Mouse (Mus musculus): ENCODE measurements around the gene Ccdc88b. TPM values are rescaled to one million over a fixed set of nuclear protein-coding genes. Genes with fewer than 3 reads are reported as not detected.

The Ccdc88b gene
- polyA plus RNA-seq, 1 experiment from 2014 or later, result 0.47 TPM

- Histone ChIP-seq H3K36me3 (peaks cover 14% of the 10 kb centered on the region), H3K4me2 (no peak overlapping the region), H3K9ac (no peak overlapping the region), H3K27me3 (replicated peaks) (peaks cover 72% of the 10 kb centered on the region), H3K9me3 (replicated peaks) (no peaks in the 10 kb centered on the region), H3K27ac (ENCODE audit: poor library complexity, severe bottlenecking) (no peak overlapping the region), H3K4me1 (replicated peaks) (peaks cover 13% of the 10 kb centered on the region), H3K4me3 (no peak overlapping the region)
- ATAC-seq (ENCODE audit: insufficient number of reproducible peaks, low FRiP score), result no peak
- WGBS, result 53% methylated on average over 1 of the region's 1 CpGs
Observed at GRCm38 (mm10) chr19:6842353-6842752, 15.7 kb downstream of the Ccdc88b start.

- ATAC-seq (ENCODE audit: insufficient number of reproducible peaks, low FRiP score), result no peak
- Histone ChIP-seq H3K27ac (ENCODE audit: poor library complexity, severe bottlenecking) (no peak overlapping the region), H3K36me3 (peaks cover 25% of the 10 kb centered on the region), H3K4me1 (replicated peaks) (peaks cover 13% of the 10 kb centered on the region), H3K4me3 (no peak overlapping the region), H3K4me2 (peak overlapping the region; percentile 96), H3K9me3 (replicated peaks) (no peaks in the 10 kb centered on the region), H3K9ac (no peak overlapping the region), H3K27me3 (replicated peaks) (peaks cover 71% of the 10 kb centered on the region)
- WGBS, result 24% methylated on average over 3 of the region's 3 CpGs
Observed at GRCm38 (mm10) chr19:6841292-6841597, 16.8 kb downstream of the Ccdc88b start.

- Histone ChIP-seq H3K9me3 (replicated peaks) (no peaks in the 10 kb centered on the region), H3K27ac (ENCODE audit: poor library complexity, severe bottlenecking) (no peak within 1 kb of the TSS), H3K9ac (peak within 1 kb of the TSS; percentile 82), H3K4me3 (peak within 1 kb of the TSS; percentile 75), H3K4me2 (peak within 1 kb of the TSS; percentile 96), H3K4me1 (replicated peaks) (peaks cover 13% of the 10 kb centered on the region), H3K36me3 (peaks cover 25% of the 10 kb centered on the region), H3K27me3 (replicated peaks) (peaks cover 66% of the 10 kb centered on the region)
- 2% methylated on average over 38 of the region's 44 CpGs for WGBS
- peak; percentile 85 for ATAC-seq (ENCODE audit: insufficient number of reproducible peaks, low FRiP score)
Observed at GRCm38 (mm10) chr19:6840475-6841291, 17.3 kb downstream of the Ccdc88b start, which contains the start of gene Rps6ka4. Gene Rps6ka4 (minus strand): TSS chr19:6840636.

- H3K36me3 ChIP-seq, result peaks cover 27% of the 10 kb centered on the region
- H3K4me2 ChIP-seq, result peak overlapping the region; percentile 96
- no peak overlapping the region for H3K27ac ChIP-seq (ENCODE audit: poor library complexity, severe bottlenecking)
- peak; percentile 44 for ATAC-seq (ENCODE audit: insufficient number of reproducible peaks, low FRiP score)
- H3K9me3 ChIP-seq (replicated peaks), result no peaks in the 10 kb centered on the region
- 2% methylated on average over 46 of the region's 46 CpGs for WGBS
- H3K4me3 ChIP-seq, result peak overlapping the region; percentile 75
- H3K9ac ChIP-seq, result peak overlapping the region; percentile 82
- H3K27me3 ChIP-seq (replicated peaks), result peaks cover 67% of the 10 kb centered on the region
- H3K4me1 ChIP-seq (replicated peaks), result peaks cover 13% of the 10 kb centered on the region
Observed at GRCm38 (mm10) chr19:6839615-6840474, 18.2 kb downstream of the Ccdc88b start.

GRCm38 (mm10) chr19:6832363-6832762 lies 25.6 kb downstream of the Ccdc88b start:
- Histone ChIP-seq H3K36me3 (peaks cover 51% of the 10 kb centered on the region), H3K27ac (ENCODE audit: poor library complexity, severe bottlenecking) (no peak overlapping the region), H3K4me2 (no peak overlapping the region), H3K27me3 (replicated peaks) (peaks cover 75% of the 10 kb centered on the region), H3K9me3 (replicated peaks) (no peaks in the 10 kb centered on the region), H3K4me3 (no peak overlapping the region), H3K9ac (no peak overlapping the region), H3K4me1 (replicated peaks) (peaks cover 16% of the 10 kb centered on the region)
- WGBS, result 81% methylated on average over 8 of the region's 8 CpGs
- no peak for ATAC-seq (ENCODE audit: insufficient number of reproducible peaks, low FRiP score)

- Histone ChIP-seq H3K4me2 (peak overlapping the region; percentile 50), H3K27me3 (replicated peaks) (peaks cover 66% of the 10 kb centered on the region), H3K4me1 (replicated peaks) (peaks cover 16% of the 10 kb centered on the region), H3K4me3 (peak overlapping the region; percentile 0; the same call in 1 of the 2 replicates), H3K36me3 (peaks cover 41% of the 10 kb centered on the region), H3K9me3 (replicated peaks) (no peaks in the 10 kb centered on the region), H3K27ac (ENCODE audit: poor library complexity, severe bottlenecking) (no peak overlapping the region), H3K9ac (no peak overlapping the region)
- no peak for ATAC-seq (ENCODE audit: insufficient number of reproducible peaks, low FRiP score)
- 24% methylated on average over 17 of the region's 17 CpGs for WGBS
Observed at GRCm38 (mm10) chr19:6831331-6831730, 26.7 kb downstream of the Ccdc88b start.

- no peak for ATAC-seq (ENCODE audit: insufficient number of reproducible peaks, low FRiP score)
- Histone ChIP-seq H3K9ac (no peak overlapping the region), H3K27ac (ENCODE audit: poor library complexity, severe bottlenecking) (no peak overlapping the region), H3K27me3 (replicated peaks) (peaks cover 68% of the 10 kb centered on the region), H3K4me3 (peak overlapping the region; percentile 17), H3K4me2 (peak overlapping the region; percentile 50), H3K9me3 (replicated peaks) (no peaks in the 10 kb centered on the region), H3K4me1 (replicated peaks) (peaks cover 16% of the 10 kb centered on the region), H3K36me3 (peaks cover 41% of the 10 kb centered on the region)
- WGBS, result 17% methylated on average over 38 of the region's 38 CpGs
Observed at GRCm38 (mm10) chr19:6830556-6831316, 27.3 kb downstream of the Ccdc88b start.

GRCm38 (mm10) chr19:6829870-6830555 lies 28.0 kb downstream of the Ccdc88b start:
- WGBS, result 7% methylated on average over 48 of the region's 48 CpGs
- H3K36me3 ChIP-seq, result peaks cover 40% of the 10 kb centered on the region
- peak overlapping the region; percentile 50 for H3K4me2 ChIP-seq
- no peak overlapping the region for H3K9ac ChIP-seq
- H3K27me3 ChIP-seq (replicated peaks), result peaks cover 64% of the 10 kb centered on the region
- H3K27ac ChIP-seq (ENCODE audit: poor library complexity, severe bottlenecking), result no peak overlapping the region
- peak overlapping the region; percentile 17 for H3K4me3 ChIP-seq
- ATAC-seq (ENCODE audit: insufficient number of reproducible peaks, low FRiP score), result no peak; the same call in 1 of the 2 replicates
- H3K9me3 ChIP-seq (replicated peaks), result no peaks in the 10 kb centered on the region
- H3K4me1 ChIP-seq (replicated peaks), result peaks cover 16% of the 10 kb centered on the region

GRCm38 (mm10) chr19:6829069-6829468 lies 28.9 kb downstream of the Ccdc88b start:
- Histone ChIP-seq H3K27me3 (replicated peaks) (peaks cover 69% of the 10 kb centered on the region), H3K27ac (ENCODE audit: poor library complexity, severe bottlenecking) (no peak overlapping the region), H3K9ac (no peak overlapping the region), H3K4me3 (no peak overlapping the region), H3K9me3 (replicated peaks) (no peaks in the 10 kb centered on the region), H3K4me2 (no peak overlapping the region), H3K4me1 (replicated peaks) (peaks cover 16% of the 10 kb centered on the region), H3K36me3 (peaks cover 31% of the 10 kb centered on the region)
- ATAC-seq (ENCODE audit: insufficient number of reproducible peaks, low FRiP score), result no peak
- WGBS, result 28% methylated on average over 3 of the region's 3 CpGs

GRCm38 (mm10) chr19:6826601-6827000 lies 31.4 kb downstream of the Ccdc88b start:
- Histone ChIP-seq H3K4me3 (no peak overlapping the region), H3K27me3 (replicated peaks) (peaks cover 59% of the 10 kb centered on the region), H3K36me3 (peaks cover 11% of the 10 kb centered on the region), H3K4me1 (replicated peaks) (peaks cover 16% of the 10 kb centered on the region), H3K9me3 (replicated peaks) (no peaks in the 10 kb centered on the region), H3K4me2 (no peak overlapping the region), H3K27ac (ENCODE audit: poor library complexity, severe bottlenecking) (no peak overlapping the region), H3K9ac (no peak overlapping the region)
- no peak for ATAC-seq (ENCODE audit: insufficient number of reproducible peaks, low FRiP score)
- 71% methylated on average over 3 of the region's 3 CpGs for WGBS

All from heart, embryonic 12.5 days (tissue).